Mouse (Mus musculus): ENCODE data around the gene Ccdc51. TPM values are rescaled to one million over a fixed set of nuclear protein-coding genes. Genes with fewer than 3 reads are reported as not detected.

Gene Ccdc51
- polyA plus RNA-seq, 1 experiment = 6.0 TPM

DNA sequence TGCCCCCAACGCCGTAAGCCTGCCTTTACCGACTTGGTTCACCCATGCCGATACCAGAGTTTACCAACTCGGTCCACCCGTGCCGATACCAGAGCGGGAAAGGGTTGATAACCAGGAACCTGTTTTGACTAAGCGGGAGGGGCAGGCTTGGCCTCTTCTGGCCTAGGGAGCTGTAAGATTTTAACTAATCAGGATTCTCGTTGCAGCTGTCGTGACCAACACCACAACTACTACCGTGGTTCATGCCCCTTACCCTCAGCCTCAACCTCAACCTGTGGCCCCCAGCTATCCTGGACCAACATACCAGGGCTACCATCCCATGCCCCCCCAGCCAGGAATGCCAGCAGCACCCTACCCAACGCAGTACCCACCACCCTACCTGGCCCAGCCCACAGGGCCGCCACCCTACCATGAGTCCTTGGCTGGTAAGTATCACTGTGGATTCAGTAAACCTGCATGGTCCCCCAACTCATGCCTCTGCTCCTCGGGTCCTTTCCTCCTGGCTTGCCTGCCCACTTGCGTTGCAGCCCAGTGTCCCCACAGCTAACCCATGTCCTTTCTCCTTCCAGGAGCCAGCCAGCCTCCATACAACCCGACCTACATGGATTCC is 26.1 kb upstream of the Ccdc51 start:
- no peak for DNase-seq (ENCODE audit: extremely low spot score in 1 of 2, low spot score in 1 of 2)

DNA sequence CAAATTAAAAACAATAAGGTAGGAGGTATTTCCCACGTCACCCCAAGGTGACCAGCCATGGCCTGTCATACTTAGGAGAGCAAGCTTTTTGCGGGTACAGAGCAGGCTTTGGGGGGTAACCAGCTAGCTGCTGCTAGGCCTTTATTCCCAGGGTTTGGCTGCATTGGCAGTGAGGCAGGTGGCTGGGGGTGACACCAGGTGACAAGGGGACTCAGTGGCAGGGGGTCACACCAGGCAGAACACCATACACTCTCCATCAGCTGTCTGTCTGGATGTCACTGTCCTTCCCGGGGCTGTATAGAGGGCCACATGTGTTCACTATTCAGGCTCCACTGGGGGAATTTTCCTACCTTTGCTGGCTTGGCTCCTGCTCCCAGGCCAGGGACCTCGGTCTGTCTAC is 25.4 kb upstream of the Ccdc51 start:
- DNase-seq (ENCODE audit: extremely low spot score in 1 of 2, low spot score in 1 of 2) = no peak

DNA sequence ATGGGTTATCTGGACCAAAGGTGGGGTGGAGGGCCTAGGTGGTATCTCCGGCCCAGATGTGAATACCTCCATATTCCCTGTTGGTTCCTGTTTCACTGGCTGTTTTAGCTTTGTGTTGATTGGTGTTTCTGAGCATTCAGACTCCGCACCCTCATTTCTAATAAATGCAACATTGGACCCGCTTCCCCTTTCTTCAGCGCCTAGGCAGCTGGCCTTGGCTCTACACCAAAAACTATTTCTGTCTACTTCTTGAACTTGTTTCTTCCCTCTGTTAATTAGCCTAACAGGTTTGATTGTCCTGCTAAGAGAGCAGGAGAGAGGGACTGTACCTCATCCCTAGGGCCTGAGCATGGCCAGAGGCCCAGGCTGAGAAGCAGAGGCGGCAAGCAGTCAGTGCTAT is 24.8 kb upstream of the Ccdc51 start:
- DNase-seq (ENCODE audit: extremely low spot score in 1 of 2, low spot score in 1 of 2) = no peak

DNA sequence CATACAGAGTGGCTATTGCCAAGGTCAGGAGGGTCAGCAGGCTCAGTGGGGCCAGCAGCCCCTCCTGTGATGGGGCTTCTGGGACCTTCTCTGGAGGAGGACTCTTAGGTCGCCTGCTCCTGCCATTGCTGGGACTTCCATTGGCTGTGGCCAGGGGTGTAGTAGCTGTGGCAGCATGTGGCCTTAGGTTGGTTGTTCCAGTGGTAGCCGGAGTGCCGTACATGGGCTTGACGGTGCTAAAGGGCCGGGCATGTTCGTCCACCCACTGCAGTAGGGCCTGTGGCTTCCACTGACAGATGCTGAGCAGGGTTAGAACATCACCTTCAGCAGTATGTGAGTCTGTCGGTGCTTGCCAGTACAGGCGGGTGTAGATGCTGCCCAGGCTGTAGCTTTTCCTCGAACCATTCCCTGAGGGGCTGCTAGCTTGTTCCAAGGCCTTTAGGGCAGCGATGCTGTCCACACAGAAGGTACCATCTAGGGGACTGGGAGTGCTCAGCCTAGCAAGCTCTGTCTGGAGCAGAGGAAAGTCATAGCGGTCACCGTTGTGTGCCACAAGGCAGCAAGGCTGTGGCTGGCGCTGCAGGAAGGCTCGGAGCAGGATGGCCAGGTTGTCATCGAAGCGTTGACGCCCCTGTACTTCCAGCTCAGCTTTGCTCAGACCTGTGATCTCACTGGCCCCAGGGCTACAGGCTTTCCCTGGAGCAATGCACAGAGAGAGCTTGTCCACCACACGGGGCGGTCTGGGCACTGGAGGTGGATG is 24.1 kb upstream of the Ccdc51 start:
- DNase-seq (ENCODE audit: extremely low spot score in 1 of 2, low spot score in 1 of 2) = no peak

DNA sequence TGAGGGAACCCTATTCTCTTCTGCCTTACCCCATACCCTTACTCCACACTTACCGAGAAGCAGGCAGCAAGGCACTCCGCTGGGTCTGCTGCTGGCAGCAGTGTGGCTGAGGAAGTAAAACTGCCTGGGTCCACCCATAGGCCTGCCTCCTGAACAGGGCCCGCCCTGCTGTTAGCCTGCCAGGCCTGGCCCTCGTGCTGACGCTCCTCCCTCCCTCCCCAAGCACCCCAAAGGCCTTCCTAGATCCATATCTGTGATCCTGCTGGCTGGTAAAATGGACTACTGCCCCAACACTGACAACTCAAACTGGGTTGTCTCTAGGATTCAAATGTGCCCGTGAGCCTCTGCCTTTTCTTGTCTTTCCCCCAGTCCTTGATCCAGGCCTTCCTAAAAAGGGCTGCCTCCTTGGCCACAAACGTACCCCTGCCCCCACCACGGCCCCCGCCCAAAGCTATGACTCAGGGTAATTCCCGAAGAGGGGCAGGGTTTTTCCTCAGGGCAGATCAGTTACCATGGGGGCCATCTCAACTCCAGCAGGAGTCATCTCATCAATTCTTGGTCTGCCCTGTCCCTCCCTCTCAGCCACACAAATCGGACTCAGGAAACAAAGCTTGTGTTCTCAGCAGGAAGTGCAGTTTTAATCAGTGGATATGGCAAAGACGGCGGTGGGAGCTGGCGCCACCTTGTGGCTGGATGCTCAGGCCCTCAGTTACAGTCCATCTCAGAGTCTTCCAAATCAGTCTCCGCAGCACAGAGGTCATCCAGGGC is 23.0 kb upstream of the Ccdc51 start, which contains the start of gene Trex1:
Gene Trex1 (minus strand): TSS at position 599 of the 768 bp plus-strand sequence.
- peak; percentile 87 to 94 for DNase-seq (ENCODE audit: extremely low spot score in 1 of 2, low spot score in 1 of 2)

DNA sequence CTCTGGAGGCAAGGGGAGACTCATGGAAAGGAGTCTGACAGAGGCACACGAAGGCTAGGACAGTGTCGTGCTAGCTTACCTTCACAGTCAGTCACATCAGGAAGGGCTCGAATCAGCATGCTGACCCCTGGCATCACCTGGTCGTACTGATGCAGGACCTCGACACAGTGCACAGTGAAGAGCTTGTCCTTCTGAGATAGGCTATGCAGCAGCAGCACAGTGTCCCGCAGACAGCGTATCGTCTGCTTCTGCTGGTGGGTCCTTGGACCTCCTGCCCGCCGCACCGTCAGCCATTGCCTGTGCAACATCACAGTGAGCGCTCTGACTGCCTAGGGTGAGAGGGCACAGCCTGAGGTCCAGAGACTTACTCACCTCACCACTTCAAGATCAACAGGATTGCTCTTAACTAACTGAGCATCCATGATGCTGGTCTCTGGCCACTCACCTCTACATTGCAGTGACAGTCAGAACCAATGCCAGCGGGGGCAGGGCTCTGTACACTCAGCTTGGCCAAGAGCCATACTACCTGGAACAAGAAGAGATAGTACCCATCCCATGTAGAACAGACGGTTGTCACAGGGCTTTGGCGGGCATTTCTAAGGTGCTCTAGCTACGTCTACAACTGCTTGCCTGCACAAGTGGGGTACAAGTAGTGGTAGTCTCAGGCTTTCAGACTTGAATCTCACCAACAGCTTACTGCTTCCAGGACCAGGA is 22.0 kb upstream of the Ccdc51 start:
- DNase-seq (ENCODE audit: extremely low spot score in 1 of 2, low spot score in 1 of 2) = no peak

DNA sequence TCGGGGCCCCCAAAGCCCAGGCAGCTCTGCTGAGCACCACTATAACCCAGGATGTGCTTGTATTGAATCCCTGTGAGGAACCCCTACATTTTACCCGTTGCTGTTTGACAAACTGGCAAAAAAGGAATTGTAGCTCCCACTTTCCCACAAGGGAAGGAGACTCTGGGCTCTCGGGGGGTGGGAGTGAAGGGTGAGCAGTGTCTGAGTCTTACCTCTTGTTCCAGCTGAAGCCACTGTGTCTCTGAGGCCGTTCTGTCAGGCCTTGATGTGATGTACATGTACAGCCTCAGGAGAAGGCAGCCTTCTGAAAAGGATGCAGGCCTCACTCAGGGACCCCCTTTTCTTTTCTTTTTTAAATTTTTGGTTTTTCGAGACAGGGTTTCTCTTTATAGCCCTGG is 21.4 kb upstream of the Ccdc51 start:
- DNase-seq (ENCODE audit: extremely low spot score in 1 of 2, low spot score in 1 of 2) = no peak

DNA sequence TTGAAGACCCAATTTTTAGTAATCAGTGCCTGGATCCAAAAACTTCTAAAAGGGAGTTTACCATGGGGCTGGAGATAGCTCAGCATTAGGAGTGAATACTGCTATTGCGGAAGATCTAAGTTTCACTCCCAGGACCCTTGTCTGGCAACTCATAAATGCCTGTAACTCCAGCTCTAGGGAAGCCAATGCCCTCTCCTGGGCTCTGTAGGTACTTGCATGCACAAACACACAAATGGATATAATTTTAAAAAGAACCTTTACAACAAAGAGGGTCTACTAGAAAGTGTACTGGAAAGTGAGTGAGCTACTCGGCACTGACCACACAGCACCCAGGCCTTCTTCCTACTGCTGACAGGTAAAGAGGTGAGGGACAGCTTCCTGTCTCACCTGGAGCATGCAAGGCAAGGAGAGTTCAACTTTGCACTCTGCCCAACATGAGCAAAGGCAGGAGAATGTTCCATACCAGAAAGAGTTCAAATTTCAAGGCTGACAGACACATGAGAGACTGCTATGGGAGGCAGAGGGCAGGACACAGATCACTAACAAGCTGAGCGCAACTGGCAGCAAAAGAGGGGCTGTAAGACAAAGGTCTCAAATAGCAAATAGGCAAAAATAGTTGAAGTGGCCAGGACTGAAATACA is 14.1 kb upstream of the Ccdc51 start:
- no peak for DNase-seq (ENCODE audit: extremely low spot score in 1 of 2, low spot score in 1 of 2)

DNA sequence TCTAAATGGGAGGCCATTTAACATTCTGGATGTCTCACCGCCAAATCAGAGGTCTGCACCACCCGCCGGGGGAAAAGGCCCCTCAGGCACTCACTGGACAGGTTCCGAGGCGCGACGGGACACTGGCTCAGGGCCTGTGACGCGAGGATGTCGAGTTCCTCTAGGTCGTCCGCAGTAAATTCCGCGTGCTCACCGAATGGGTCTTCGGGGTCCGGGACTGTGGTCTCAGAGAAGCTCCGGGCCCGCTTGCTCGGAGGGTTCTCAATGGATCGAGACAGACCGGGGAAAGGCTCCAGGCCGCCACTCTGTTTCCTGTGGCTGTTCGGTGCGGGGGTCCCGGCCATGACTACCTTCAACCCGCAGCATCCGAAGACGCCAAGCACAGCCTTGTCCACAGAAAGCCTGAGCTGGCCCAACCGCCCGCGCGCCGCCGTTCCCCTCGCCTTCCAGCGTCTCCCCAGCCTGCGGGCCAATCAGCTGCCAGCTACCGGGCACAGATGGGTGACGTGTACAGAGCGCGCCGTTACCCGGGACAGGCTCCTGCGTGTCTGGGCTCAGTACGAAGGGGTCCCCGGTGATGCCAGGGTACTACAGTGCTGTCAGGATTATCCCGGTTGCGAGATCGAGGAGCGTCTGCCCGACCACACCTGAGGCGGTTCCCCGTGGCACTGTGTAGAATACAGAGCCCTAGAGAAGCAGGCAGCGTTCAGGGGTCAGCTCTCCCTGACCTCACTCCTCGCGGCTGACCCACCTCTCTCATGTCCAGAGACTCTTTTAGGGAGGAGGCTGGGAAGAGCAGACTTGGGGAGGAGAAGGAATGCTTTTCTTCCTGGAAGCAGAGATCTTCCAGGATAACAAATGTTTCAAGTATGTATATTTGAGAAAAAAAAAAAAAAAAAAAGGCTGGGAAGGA is 8.4 kb upstream of the Ccdc51 start, which contains the start of gene Atrip:
Gene Atrip (minus strand): TSS at position 464 of the 913 bp plus-strand sequence.
- DNase-seq (ENCODE audit: extremely low spot score in 1 of 2, low spot score in 1 of 2) = peak; percentile 85 to 96

DNA sequence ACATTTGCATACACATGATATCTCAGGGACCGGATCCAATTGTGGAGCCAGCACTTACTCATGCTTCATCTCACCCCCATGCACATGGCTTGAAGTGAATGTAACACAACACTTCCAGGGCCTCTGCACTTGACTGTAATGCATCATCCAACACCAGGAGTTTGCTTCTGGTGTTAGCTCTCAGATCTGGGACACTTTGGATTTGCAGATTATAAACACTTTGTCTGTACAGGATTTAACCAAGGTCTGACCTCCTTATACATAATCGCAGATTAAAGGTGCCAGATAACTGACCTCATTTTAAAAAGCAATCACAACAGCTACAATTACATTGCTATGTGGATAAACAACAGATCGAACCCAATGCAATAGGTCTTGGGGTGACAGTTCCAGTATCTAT is 1.8 kb upstream of the Ccdc51 start:
- no peak for DNase-seq (ENCODE audit: extremely low spot score in 1 of 2, low spot score in 1 of 2)

DNA sequence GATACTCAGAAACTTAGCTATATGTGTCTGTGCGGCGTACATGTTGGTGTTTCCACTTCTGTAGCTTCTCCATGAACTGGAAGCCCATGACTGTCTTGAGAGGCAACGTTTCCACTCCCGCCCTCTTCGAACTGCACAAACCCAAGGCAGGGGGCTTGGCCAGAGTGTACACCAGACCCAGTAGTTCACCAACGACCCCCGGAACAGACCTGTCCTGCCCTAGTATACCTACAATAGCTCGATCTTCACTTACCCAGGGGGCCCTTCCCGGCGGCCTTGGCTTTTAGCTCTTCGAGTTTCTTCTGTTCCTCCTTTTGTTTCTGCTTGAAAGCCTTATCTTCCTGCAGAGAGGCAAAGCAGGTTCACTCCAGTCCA is 557 bp upstream of the Ccdc51 start:
- no peak for DNase-seq (ENCODE audit: extremely low spot score in 1 of 2, low spot score in 1 of 2)

DNA sequence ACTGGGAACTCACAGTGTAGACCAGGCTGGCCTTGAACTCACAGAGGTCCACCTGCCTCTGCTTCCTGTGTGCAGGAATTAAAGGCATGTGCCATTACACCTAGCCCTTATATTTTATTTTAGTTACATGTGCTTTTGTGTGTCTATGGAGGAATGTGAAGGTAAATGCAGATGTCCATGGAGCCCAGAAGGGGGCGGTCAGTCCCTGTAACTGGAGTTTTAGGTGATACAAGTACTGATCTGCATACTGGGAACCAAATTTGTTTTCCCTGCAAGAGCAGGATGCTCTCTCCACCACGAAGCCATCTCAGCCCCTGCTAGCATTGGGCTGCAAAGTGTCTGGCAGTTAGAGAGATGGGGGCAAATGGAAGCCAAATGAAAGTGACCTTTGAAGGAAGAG is 2.6 kb downstream of the Ccdc51 start:
- no peak for DNase-seq (ENCODE audit: extremely low spot score in 1 of 2, low spot score in 1 of 2)

DNA sequence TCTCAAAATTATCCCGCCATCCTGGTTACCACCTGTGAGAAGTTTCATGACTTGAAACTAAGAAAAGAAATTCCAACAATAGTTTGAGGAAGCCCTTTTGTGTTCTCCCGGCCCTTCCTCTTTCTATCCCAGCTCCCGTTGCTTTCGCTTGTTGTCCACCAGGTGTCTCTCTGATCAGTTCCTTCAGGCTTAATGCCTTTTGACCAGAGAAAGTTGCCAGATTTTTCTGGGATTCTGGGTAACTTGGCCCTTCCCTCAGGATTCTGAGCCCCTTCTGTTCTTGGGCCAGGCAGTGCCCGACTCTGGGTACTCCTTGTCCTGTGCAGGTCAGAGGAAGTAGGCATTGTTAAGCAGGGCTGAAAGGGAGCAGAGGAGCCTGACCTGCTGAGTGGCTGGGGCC is 5.7 kb downstream of the Ccdc51 start:
- peak in 1 of 2 experiments; percentile 56 for DNase-seq (ENCODE audit: extremely low spot score in 1 of 2, low spot score in 1 of 2)

DNA sequence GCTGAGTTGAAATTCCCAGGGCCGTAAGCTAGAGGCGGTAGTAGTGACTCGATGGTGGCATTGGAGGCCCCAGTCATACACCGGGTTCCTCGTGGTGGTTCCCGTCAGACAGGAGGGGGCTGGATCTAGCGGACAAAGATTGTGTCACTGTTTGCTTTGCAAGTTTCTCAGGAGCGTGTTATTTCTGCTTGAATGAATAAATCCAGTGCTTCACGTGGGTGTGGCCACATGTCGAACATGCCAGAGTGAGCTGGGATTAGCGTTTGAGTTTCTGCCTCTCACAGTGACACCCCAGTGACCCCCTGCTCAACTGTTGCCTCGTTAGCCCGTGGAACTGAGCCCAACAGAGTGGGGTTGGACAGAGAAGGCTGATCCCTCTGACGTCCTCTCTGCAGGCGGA is 8.2 kb downstream of the Ccdc51 start:
- DNase-seq (ENCODE audit: extremely low spot score in 1 of 2, low spot score in 1 of 2) = peak in 1 of 2 experiments; percentile 31

DNA sequence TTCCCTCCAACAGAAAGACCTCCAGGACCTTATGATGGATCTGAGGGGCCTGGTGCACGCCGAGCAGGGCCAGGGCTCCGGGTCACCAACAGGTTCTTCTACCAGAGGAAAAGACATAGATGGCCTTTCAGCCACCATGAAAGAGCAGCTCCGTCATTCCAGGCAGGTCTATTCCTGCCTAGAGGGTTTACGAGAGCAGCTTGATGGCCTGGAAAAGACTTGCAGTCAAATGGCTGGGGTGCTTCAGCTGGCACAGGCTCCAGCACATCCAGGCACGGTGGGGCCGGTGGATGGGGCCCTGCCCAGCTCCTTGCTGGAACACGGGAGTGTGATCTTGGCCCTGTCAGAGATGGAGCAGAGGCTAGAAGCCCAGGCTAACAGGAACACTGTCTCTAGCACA is 9.5 kb downstream of the Ccdc51 start:
- no peak for DNase-seq (ENCODE audit: extremely low spot score in 1 of 2, low spot score in 1 of 2)

DNA sequence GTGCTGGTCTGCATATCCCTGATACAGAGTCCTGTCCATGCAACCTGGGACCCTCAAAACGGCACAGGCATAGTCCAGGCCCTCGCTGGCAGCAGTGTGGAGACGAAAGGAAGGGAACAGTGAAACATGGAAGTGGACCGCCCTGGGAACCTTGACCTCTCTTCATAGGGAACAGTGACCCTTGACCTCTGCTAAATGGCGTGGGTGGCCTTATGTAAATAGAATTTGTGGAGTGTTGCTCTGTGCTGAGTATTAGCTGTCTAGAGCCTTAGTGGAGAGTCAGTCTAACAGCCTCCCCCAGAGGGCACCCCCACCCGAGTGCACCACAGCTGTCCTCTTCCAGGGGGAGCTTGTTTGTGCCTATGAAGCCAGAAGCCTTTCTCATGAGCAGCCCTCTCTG is 10.5 kb downstream of the Ccdc51 start:
- DNase-seq (ENCODE audit: extremely low spot score in 1 of 2, low spot score in 1 of 2) = no peak

DNA sequence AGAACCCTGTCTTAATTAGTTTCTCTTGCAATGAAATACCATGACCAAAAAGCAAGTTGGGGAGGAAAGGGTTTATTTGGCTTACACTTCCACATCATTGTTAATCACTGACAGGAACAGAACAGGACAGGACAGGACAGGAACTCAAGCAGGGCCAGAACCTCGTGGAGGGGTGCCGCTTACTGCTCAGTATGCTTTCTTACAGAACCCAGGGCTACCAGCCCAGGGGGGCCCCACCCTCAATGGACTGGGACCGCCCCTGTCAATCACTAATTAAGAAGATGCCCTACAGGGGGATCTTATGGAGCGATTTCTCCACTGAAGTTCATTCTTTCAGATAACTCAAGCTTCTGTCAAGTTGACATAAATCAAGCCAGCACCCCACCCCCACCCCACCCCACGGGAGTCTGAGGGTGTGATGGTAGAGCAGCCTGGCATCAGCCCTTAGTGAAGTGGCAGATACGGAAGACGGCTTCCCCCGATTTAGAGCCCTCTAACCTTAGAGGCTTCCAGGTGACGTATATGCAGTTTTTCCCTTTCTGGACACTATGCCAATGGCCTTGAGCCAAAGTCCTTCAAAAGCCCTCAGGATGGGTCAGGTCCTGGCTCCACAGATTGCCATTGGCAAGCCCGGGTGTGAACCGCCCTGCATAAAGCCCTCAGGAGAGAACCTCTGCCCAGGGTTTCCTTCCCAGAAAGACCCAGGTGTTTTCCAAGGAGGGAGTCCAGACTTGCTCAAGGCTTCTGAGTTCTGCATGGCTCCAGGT is 11.7 kb downstream of the Ccdc51 start:
- DNase-seq (ENCODE audit: extremely low spot score in 1 of 2, low spot score in 1 of 2) = no peak

DNA sequence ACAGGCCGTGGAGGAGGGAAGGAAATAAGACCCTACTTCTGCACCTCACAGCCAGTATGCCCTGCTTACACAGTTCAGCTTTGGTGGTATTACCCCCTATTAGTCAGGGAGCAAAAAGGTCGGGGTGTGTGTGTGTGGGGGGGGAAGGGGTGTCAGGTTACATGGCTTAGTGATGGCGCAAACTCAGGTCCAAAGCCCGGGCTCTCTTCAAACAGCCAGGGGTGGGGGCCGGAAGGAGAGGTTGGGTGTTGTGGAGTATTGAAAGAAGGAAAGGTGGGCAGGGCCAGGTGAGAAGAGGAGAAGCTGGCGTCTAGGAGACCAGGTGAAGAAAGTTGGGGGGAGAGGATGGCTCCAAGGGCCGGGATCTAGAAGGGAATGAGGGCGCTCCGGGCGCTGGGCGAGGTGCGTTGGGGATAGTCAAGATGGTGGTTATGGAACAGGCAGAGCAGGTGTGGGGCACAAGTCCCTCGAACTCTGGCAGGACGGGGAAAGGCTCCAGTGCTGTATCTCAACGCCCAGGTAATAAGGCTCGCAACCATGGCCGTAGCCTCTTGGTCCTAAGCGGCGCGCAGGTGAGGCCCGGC is 12.4 kb downstream of the Ccdc51 start:
- no peak for DNase-seq (ENCODE audit: extremely low spot score in 1 of 2, low spot score in 1 of 2)
